Mouse (Mus musculus): ENCODE data around the gene Mrrf. TPM values are rescaled to one million over a fixed set of nuclear protein-coding genes. Genes with fewer than 3 reads are reported as not detected.

The Mrrf gene
- polyA plus RNA-seq, 1 experiment = 1.9 TPM

DNA sequence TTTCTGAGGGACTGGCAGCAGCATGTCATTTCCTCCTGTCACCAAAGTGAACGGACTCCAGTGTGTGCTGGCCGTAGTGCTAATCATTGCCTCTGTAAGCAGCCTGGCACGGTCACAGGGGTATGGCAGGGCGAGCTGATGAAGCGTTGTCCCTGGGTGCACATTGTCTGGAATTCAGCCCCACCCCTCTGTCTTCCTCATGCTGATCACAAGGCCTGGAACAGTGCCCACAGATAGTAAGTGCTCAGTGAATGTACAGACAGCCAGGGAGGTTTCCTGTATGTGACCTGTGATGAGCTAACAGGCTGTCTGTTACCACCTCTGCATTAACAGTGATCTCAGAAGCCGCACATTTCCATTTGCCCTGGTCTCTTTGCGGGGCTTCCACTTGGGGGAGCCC is 76.9 kb downstream of the Mrrf start:
- no peak for TF ChIP-seq GATA1 (IDR thresholded peaks at IDR 0.05; ENCODE audit: low read length)

GRCm38 (mm10) chr2:36214023-36214422 is 77.8 kb downstream of the Mrrf start:
- no peak for TF ChIP-seq GATA1 (IDR thresholded peaks at IDR 0.05; ENCODE audit: low read length)

DNA sequence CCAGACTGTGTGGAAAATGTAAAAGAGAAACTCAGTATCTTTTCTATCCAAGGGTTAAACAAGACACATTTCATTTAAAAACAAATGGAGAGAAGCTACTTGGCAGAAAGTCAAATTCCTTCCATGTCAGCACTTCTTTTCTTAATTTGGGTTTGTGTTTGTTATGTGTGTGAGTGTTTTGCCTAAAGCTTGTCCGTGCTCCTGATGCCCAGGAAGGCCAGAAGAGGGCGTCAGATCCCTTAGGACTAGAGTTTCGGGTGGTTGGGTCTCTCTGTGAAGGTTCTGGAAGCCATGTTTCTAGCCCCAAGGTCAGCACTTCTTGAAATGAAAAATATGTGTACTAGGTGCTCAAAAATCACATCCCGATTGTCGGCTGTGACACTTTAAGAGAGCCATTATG is 78.2 kb downstream of the Mrrf start:
- TF ChIP-seq GATA1 (IDR thresholded peaks at IDR 0.05; ENCODE audit: low read length) = no peak

GRCm38 (mm10) chr2:36215203-36215739 is 79.1 kb downstream of the Mrrf start:
- no peak for TF ChIP-seq GATA1 (IDR thresholded peaks at IDR 0.05; ENCODE audit: low read length)

- no peak for TF ChIP-seq GATA1 (IDR thresholded peaks at IDR 0.05; ENCODE audit: low read length)
Observed at GRCm38 (mm10) chr2:36216546-36216945, 80.4 kb downstream of the Mrrf start.

DNA sequence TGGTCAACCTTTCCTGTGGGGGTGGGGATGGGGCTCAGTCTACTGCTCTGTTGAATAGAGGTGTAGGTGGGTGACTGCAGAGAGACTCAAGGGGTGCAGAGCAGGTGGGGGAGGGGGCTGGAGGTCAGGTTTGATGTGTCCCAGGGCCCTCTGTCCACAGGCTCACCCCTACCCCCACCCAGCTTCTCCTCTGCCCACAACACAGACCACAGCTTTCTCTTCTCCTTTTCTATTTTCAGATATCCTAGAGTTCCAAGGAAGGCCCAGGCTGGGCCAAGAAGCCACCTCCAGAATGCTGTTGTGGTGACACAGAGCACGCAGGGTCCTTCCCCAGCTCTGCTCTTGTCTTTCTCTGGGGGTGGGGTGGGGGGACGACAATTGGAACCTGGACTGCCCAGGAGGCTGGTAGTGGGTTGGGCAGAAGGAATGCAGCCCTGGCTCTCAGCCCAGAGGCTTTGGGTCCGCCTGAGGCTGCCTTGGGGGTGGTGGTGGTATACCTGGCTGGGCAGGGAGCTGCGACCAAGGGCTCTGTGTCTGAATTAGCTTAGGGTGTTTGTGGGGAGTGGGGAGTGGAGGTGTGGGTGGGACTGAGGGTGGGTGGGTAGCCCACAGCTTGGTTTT is 80.9 kb downstream of the Mrrf start:
- no peak for TF ChIP-seq GATA1 (IDR thresholded peaks at IDR 0.05; ENCODE audit: low read length)

DNA sequence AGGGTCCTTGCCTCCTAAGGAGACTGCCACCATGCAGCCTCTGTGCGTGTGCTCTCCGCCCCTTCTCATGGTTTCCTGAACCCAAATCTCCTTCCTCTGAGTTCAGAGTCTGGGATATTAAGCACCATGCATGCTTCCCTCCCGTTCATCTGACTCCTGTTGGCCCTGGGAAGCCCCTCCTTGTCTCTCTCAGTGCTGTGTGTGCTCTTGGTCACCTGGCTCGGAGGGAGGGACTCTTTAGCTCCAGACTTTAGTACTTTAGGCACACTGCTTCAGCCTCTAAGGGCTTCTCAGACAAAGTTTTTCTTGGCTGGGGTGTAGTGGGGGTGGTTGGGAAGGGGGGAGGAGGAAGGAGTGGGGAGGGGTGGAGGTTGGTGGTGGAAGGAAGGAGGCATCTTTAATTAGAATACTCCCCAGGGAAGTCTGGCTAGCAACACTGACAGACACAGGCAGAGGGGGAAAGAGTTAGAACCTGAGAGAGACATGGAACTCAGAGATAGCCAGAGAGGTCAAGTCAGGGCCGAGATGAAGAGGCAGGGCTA is 81.6 kb downstream of the Mrrf start:
- TF ChIP-seq GATA1 (IDR thresholded peaks at IDR 0.05; ENCODE audit: low read length) = no peak

GRCm38 (mm10) chr2:36220106-36220505 is 83.9 kb downstream of the Mrrf start:
- no peak for TF ChIP-seq GATA1 (IDR thresholded peaks at IDR 0.05; ENCODE audit: low read length)

GRCm38 (mm10) chr2:36220891-36221290 is 84.7 kb downstream of the Mrrf start:
- no peak for TF ChIP-seq GATA1 (IDR thresholded peaks at IDR 0.05; ENCODE audit: low read length)

DNA sequence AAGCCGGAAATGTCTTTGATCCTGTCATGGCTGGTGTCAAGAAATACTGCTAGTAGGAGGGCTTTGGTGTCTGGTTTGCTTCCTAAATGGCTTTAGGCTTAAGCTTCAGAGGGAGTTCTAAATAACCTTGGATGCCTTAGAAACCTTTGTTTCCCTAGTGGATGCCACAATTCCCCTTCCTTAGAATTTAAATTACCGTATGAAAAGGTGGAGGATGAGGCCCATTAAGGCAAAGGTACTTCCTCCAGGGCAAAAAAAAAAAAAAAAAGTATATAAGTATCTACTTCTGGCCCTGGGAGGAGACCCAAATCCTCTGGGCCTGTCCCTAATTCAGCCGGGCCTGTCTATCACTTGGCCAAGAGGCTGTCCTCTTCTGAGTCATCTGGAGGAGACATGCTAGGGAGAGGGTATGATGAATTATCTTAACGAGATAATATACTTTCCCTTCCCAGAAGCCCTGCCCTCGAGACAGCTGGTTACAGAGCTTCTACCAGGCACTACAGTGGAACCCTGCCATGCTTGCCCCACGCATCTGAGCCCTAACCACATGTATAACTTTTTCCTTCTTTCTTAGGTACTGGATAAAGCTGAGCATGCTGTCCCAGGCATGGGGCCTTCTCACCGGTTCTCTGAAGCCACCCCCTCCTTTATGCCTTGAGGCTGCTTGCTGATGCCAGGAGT is 86.1 kb downstream of the Mrrf start:
- TF ChIP-seq GATA1 (IDR thresholded peaks at IDR 0.05; ENCODE audit: low read length) = no peak

DNA sequence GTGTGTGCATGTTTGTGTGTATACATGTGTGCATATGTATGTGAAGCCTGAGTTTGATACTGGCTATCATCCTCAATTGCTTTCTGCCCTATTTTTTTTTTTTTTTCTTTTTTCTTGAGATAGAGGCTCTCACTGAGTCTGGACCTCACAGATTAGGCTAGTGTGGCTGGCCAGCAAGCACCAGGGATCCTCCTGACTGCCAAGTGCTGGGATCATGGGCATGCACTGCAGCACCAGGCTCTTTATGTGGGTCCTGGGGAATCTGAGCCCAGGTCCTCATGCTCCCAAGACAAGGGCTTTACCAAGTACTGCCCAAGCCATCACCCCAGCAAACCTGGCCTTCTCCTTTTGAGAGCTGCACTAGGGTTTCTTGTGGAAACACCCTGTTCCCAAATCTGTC is 87.2 kb downstream of the Mrrf start:
- no peak for TF ChIP-seq GATA1 (IDR thresholded peaks at IDR 0.05; ENCODE audit: low read length)

GRCm38 (mm10) chr2:36224153-36224552 is 88.0 kb downstream of the Mrrf start:
- TF ChIP-seq GATA1 (IDR thresholded peaks at IDR 0.05; ENCODE audit: low read length) = no peak

GRCm38 (mm10) chr2:36224599-36224998 is 88.4 kb downstream of the Mrrf start:
- TF ChIP-seq GATA1 (IDR thresholded peaks at IDR 0.05; ENCODE audit: low read length) = no peak

DNA sequence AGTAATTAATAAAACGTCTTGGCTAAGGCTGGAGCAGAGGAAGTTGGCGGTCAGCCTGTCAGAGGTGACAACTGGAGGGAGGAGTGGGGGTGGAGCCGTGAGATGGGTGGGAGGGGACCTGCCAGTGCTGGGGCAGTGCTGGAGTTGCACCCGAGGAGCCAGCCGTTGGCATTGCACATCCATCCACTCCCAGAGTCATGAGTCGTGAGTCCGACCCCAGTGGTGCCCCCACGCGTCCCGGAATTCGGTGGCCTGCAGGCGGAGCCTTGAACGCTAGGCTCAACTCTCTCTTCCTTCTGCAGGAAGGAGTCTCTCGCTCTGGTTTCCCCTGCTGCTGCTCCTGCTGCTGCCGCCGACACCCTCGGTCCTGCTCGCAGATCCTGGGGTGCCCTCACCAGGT is 94.2 kb downstream of the Mrrf start, which contains the start of gene Ptgs1:
Gene Ptgs1 (plus strand): TSS at position 61 of the 400 bp plus-strand sequence.
- TF ChIP-seq GATA1 (IDR thresholded peaks at IDR 0.05; ENCODE audit: low read length) = no peak

- TF ChIP-seq GATA1 (IDR thresholded peaks at IDR 0.05; ENCODE audit: low read length) = no peak
Observed at GRCm38 (mm10) chr2:36230967-36231366, 94.8 kb downstream of the Mrrf start.

- no peak for TF ChIP-seq GATA1 (IDR thresholded peaks at IDR 0.05; ENCODE audit: low read length)
Observed at GRCm38 (mm10) chr2:36234526-36235368, 98.6 kb downstream of the Mrrf start.

Data from G1E-ER4 (cell line).